10 mouse cellular contexts compared by ENCODE assay signal in the genomic region with DNA sequence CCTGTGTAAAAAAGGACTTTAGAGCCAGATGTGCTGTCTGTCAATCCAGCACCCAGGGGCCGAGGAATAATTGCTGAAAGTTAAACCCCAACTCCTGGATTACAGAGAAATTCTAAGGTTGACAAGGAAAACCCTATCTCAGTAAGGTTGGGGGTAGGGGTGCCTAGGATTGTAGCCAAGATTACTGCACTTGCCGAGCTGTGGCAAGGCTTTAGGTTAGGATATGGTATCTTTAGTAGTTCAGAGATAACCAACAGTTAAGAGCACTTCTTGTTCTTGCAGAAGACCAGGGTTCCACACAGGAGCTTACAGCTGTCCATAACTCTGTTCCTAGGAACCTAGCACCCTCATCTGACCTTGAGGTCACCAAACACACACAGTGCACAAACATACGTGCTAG. TPM values are rescaled to one million over a fixed set of nuclear protein-coding genes. Genes with fewer than 3 reads are reported as not detected.
A peak's percentile ranks its signal among the peaks of the same experiment; 100 is the strongest.
DNase-seq lines count a peak whose midpoint lies in the region; ATAC-seq and TF ChIP-seq lines count a peak whose summit lies in the region.
"Had no signal": no experiment of that assay in that cellular context is flagged by ENCODE, and none has a peak within 500 bp of the region (broad histone marks: within the 10 kb centered on the region; RNA-seq: fewer than 3 reads in every experiment).

No protein-coding gene starts in this region.

- peak overlapping the region; percentile 70; the same call in 1 of the 2 replicates for H3K4me2 ChIP-seq in kidney, embryonic 14.5 days (replicated peaks; ENCODE audit: low read depth, low read length)
- H3K4me2 ChIP-seq in limb, embryonic 14.5 days (replicated peaks; ENCODE audit: low read depth, low read length, severe bottlenecking): peak overlapping the region; percentile 48

- peaks cover 6% of the 10 kb centered on the region; the same call in 1 of the 2 replicates for H3K36me3 ChIP-seq in kidney, embryonic 14.5 days (ENCODE audit: control insufficient read depth, insufficient read depth, low read length)
- peaks cover 12% of the 10 kb centered on the region for H3K36me3 ChIP-seq in forebrain, embryonic 10.5 days (replicated peaks)
- peaks cover 11% of the 10 kb centered on the region; the same call in 1 of the 2 replicates for H3K36me3 ChIP-seq in limb, embryonic 14.5 days (ENCODE audit: control insufficient read depth, insufficient read depth, low read length)

- no peak for ATAC-seq in kidney, embryonic 14.5 days (ENCODE audit: low FRiP score, low TSS enrichment)
- no peak for ATAC-seq in limb, embryonic 14.5 days (ENCODE audit: low FRiP score, low read depth)

- H3K9ac ChIP-seq in kidney, embryonic 14.5 days (ENCODE audit: low read depth, low read length): peak overlapping the region; percentile 96; the same call in 1 of the 2 replicates
- no peak overlapping the region for H3K9ac ChIP-seq in limb, embryonic 14.5 days (ENCODE audit: low read depth, low read length, severe bottlenecking)

- WGBS in kidney, embryonic 14.5 days: 68% methylated on average over 3 of the region's 3 CpGs
- WGBS in forebrain, embryonic 10.5 days: 80% methylated on average over 3 of the region's 3 CpGs
- 64% methylated on average over 3 of the region's 3 CpGs for WGBS in limb, embryonic 14.5 days

- H3K27me3 ChIP-seq in kidney, embryonic 14.5 days (ENCODE audit: control insufficient read depth, insufficient read depth, low read length): no peaks in the 10 kb centered on the region
- H3K27me3 ChIP-seq in forebrain, embryonic 10.5 days (ENCODE audit: poor library complexity, severe bottlenecking): peaks cover 13% of the 10 kb centered on the region
- H3K27me3 ChIP-seq in limb, embryonic 14.5 days (ENCODE audit: control insufficient read depth, insufficient read depth, low read length): no peaks in the 10 kb centered on the region

- H3K27ac ChIP-seq in kidney, embryonic 14.5 days (ENCODE audit: low read depth, low read length): no peak overlapping the region
- no peak overlapping the region for H3K27ac ChIP-seq in brown adipose tissue, adult 24 weeks (replicated peaks; ENCODE audit: low read depth, low read length)
- H3K27ac ChIP-seq in forebrain, embryonic 10.5 days: no peak overlapping the region
- no peak overlapping the region for H3K27ac ChIP-seq in limb, embryonic 14.5 days (replicated peaks; ENCODE audit: low read depth, low read length)

- no peak for TF ChIP-seq POLR2A in limb, embryonic 14.5 days (IDR thresholded peaks at IDR 0.05; ENCODE audit: borderline replicate concordance, extremely low read depth, insufficient read depth, insufficient read length)

- peaks cover 21% of the 10 kb centered on the region for H3K4me1 ChIP-seq in kidney, embryonic 14.5 days (ENCODE audit: control insufficient read depth, insufficient read depth, low read length)
- peaks cover 3% of the 10 kb centered on the region; the same call in 1 of the 2 replicates for H3K4me1 ChIP-seq in brown adipose tissue, adult 24 weeks (ENCODE audit: control insufficient read depth, insufficient read depth, insufficient read length, low read length)
- H3K4me1 ChIP-seq in forebrain, embryonic 10.5 days: peaks cover 38% of the 10 kb centered on the region
- H3K4me1 ChIP-seq in limb, embryonic 14.5 days (ENCODE audit: control insufficient read depth, insufficient read depth, low read length): peaks cover 19% of the 10 kb centered on the region; the same call in 1 of the 2 replicates

- DNase-seq in kidney, adult 8-10 months: no peak
- no peak for DNase-seq in forebrain, embryonic 10.5 days (ENCODE audit: extremely low spot score, low spot score)
- no peak for DNase-seq in limb, embryonic 14.5 days (ENCODE audit: low spot score)
- no peak for DNase-seq in gastrocnemius, postnatal 4 days (ENCODE audit: low spot score in 2 of 2)
- DNase-seq in ovary, adult 18-20 months (ENCODE audit: low spot score): no peak
- no peak for DNase-seq in left cerebral cortex, adult 9 months (ENCODE audit: low spot score in 2 of 2)
- DNase-seq: kidney, postnatal 25 days had no signal

- H3K9me3 ChIP-seq in kidney, embryonic 14.5 days (ENCODE audit: control insufficient read depth, low read length): no peaks in the 10 kb centered on the region
- H3K9me3 ChIP-seq in forebrain, embryonic 10.5 days: no peaks in the 10 kb centered on the region
- no peaks in the 10 kb centered on the region for H3K9me3 ChIP-seq in limb, embryonic 14.5 days (ENCODE audit: control insufficient read depth, low read length)
- H3K9me3 ChIP-seq: G1E had no signal

- H3K4me3 ChIP-seq in kidney, embryonic 14.5 days (ENCODE audit: low read length): peak overlapping the region; percentile 99; the same call in 1 of the 2 replicates
- peak overlapping the region; percentile 85 for H3K4me3 ChIP-seq in brown adipose tissue, adult 24 weeks (ENCODE audit: insufficient read depth, low read depth, low read length)
- H3K4me3 ChIP-seq in forebrain, embryonic 10.5 days: peak overlapping the region; percentile 97
- H3K4me3 ChIP-seq in limb, embryonic 14.5 days (replicated peaks; ENCODE audit: low read length): peak overlapping the region; percentile 99

RNA-seq across cellular contexts. Expression of gene Phf13, which starts 1.6 kb away (rescaled TPM):
- 18.2 and 30.1 TPM in 2 replicates for polyA plus RNA-seq in kidney, embryonic 14.5 days (2014; fragmentation: Nextera tagmentation; extraction: Ambion mirVana)
- polyA plus RNA-seq in brown adipose tissue, adult 24 weeks (2012; ENCODE audit: insufficient read depth, insufficient read length, missing spikeins): 2.1 and 4.2 TPM in 2 replicates
- 24.1 and 26.1 TPM in 2 replicates for polyA plus RNA-seq in forebrain, embryonic 10.5 days (2016; fragmentation: Nextera tagmentation; extraction: Ambion mirVana)
- 35.1 and 40.5 TPM in 2 replicates for polyA plus RNA-seq in limb, embryonic 14.5 days (2012; rRNA removed)
- polyA plus RNA-seq in limb, embryonic 14.5 days (2014; fragmentation: Nextera tagmentation; extraction: Ambion mirVana): 33.7 and 37.1 TPM in 2 replicates
- total RNA-seq in gastrocnemius, postnatal 4 days (2021): 10 to 100 TPM; 13.9 to 16.1 TPM

RNA-seq across cellular contexts. Expression of gene Thap3, which starts 8.9 kb away (rescaled TPM):
- polyA plus RNA-seq in kidney, embryonic 14.5 days (2014; fragmentation: Nextera tagmentation; extraction: Ambion mirVana): 29.2 and 35.8 TPM in 2 replicates
- 6.4 and 8.2 TPM in 2 replicates for polyA plus RNA-seq in brown adipose tissue, adult 24 weeks (2012; ENCODE audit: insufficient read depth, insufficient read length, missing spikeins)
- polyA plus RNA-seq in forebrain, embryonic 10.5 days (2016; fragmentation: Nextera tagmentation; extraction: Ambion mirVana): 34.9 and 35.7 TPM in 2 replicates
- 60.6 and 61.6 TPM in 2 replicates for polyA plus RNA-seq in limb, embryonic 14.5 days (2012; rRNA removed)
- polyA plus RNA-seq in limb, embryonic 14.5 days (2014; fragmentation: Nextera tagmentation; extraction: Ambion mirVana): 36.1 and 37.5 TPM in 2 replicates
- 10 to 100 TPM; 45.3 to 48.9 TPM for total RNA-seq in gastrocnemius, postnatal 4 days (2021)

RNA-seq across cellular contexts. Expression of gene Klhl21, which starts 10.9 kb away (rescaled TPM):
- polyA plus RNA-seq in kidney, embryonic 14.5 days (2014; fragmentation: Nextera tagmentation; extraction: Ambion mirVana): 4.4 and 7.4 TPM in 2 replicates
- polyA plus RNA-seq in brown adipose tissue, adult 24 weeks (2012; ENCODE audit: insufficient read depth, insufficient read length, missing spikeins): 6.7 and 9.6 TPM in 2 replicates
- 8.1 and 8.3 TPM in 2 replicates for polyA plus RNA-seq in forebrain, embryonic 10.5 days (2016; fragmentation: Nextera tagmentation; extraction: Ambion mirVana)
- 18.8 and 25.7 TPM in 2 replicates for polyA plus RNA-seq in limb, embryonic 14.5 days (2012; rRNA removed)
- polyA plus RNA-seq in limb, embryonic 14.5 days (2014; fragmentation: Nextera tagmentation; extraction: Ambion mirVana): 11.0 and 11.1 TPM in 2 replicates
- 10 to 100 TPM; 37.2 to 38.9 TPM for total RNA-seq in gastrocnemius, postnatal 4 days (2021)

RNA-seq across cellular contexts. Expression of gene Zbtb48, which starts 29.8 kb away (rescaled TPM):
- 19.0 and 24.4 TPM in 2 replicates for polyA plus RNA-seq in kidney, embryonic 14.5 days (2014; fragmentation: Nextera tagmentation; extraction: Ambion mirVana)
- 1.8 and 3.2 TPM in 2 replicates for polyA plus RNA-seq in brown adipose tissue, adult 24 weeks (2012; ENCODE audit: insufficient read depth, insufficient read length, missing spikeins)
- 24.1 and 24.4 TPM in 2 replicates for polyA plus RNA-seq in forebrain, embryonic 10.5 days (2016; fragmentation: Nextera tagmentation; extraction: Ambion mirVana)
- 31.2 and 41.5 TPM in 2 replicates for polyA plus RNA-seq in limb, embryonic 14.5 days (2012; rRNA removed)
- 25.4 and 27.4 TPM in 2 replicates for polyA plus RNA-seq in limb, embryonic 14.5 days (2014; fragmentation: Nextera tagmentation; extraction: Ambion mirVana)
- 1 to 10 TPM; 5.5 to 5.7 TPM for total RNA-seq in gastrocnemius, postnatal 4 days (2021)

RNA-seq across cellular contexts. Expression of gene Tas1r1, which starts 40.7 kb away (rescaled TPM):
- 0.39 and 0.77 TPM in 2 replicates for polyA plus RNA-seq in kidney, embryonic 14.5 days (2014; fragmentation: Nextera tagmentation; extraction: Ambion mirVana)
- not detected in 2 replicates for polyA plus RNA-seq in brown adipose tissue, adult 24 weeks (2012; ENCODE audit: insufficient read depth, insufficient read length, missing spikeins)
- 0.48 and 0.79 TPM in 2 replicates for polyA plus RNA-seq in forebrain, embryonic 10.5 days (2016; fragmentation: Nextera tagmentation; extraction: Ambion mirVana)
- 1.0 and 1.7 TPM in 2 replicates for polyA plus RNA-seq in limb, embryonic 14.5 days (2012; rRNA removed)
- 0.93 and 1.3 TPM in 2 replicates for polyA plus RNA-seq in limb, embryonic 14.5 days (2014; fragmentation: Nextera tagmentation; extraction: Ambion mirVana)
- total RNA-seq in gastrocnemius, postnatal 4 days (2021): 1 to 10 TPM; 3.0 to 3.5 TPM
